Mouse (Mus musculus) thymus, adult 2 months (tissue): ENCODE results near the gene Ufd1. TPM values are rescaled to one million over a fixed set of nuclear protein-coding genes. Genes with fewer than 3 reads are reported as not detected.
A peak's percentile ranks its signal among the peaks of the same experiment; 100 is the strongest.

ENCODE experiments used
- DNase-seq: peaks from one replicate; pipeline ENCODE4 v3.0.0; 2021
- H3K27ac ChIP-seq: fragments of 200-500 bp; 2 replicates; pipeline ENCODE4 v1.5.1; 2012; ENCODE audit warnings: low read length, control low read depth; ENCODE audit not compliant: control insufficient read depth, insufficient read depth
- H3K27me3 ChIP-seq: fragments of 200-500 bp; 2 replicates; pipeline ENCODE4 v1.6.1; 2012; ENCODE audit warnings: mild to moderate bottlenecking, low read length, moderate library complexity, mixed read lengths; ENCODE audit not compliant: control insufficient read depth, insufficient read depth
- H3K36me3 ChIP-seq: fragments of 200-500 bp; 2 replicates; pipeline ENCODE4 v1.6.1; 2012; ENCODE audit warnings: mild to moderate bottlenecking, low read length, moderate library complexity; ENCODE audit not compliant: control insufficient read depth, insufficient read depth
- H3K4me1 ChIP-seq: fragments of 200-500 bp; replicated peaks from 2 replicates; pipeline ENCODE4 v1.6.1; 2012; ENCODE audit warnings: low read length; ENCODE audit not compliant: control insufficient read depth, insufficient read depth
- H3K4me3 ChIP-seq: fragments of 200-500 bp; 2 replicates; pipeline ENCODE4 v1.5.1; 2012; ENCODE audit warnings: mild to moderate bottlenecking, low read length, control low read depth, moderate library complexity; ENCODE audit not compliant: control insufficient read depth, insufficient read depth
- CTCF ChIP-seq: fragments of 200-500 bp; IDR thresholded peaks from 2 replicates; pipeline ENCODE4 v1.5.1; 2012; ENCODE audit warnings: mild to moderate bottlenecking, control low read depth, low read length, moderate library complexity, borderline replicate concordance; ENCODE audit not compliant: control insufficient read depth, poor library complexity, insufficient read depth; ENCODE audit errors: extremely low read depth
- POLR2A ChIP-seq: fragments of 200-500 bp; IDR thresholded peaks from 2 replicates; pipeline ENCODE4 v1.6.1; 2012; ENCODE audit warnings: mild to moderate bottlenecking, low read length, control low read depth, moderate library complexity; ENCODE audit not compliant: control insufficient read depth, poor library complexity, insufficient read depth; ENCODE audit errors: extremely low read depth
- WGBS: fragments of 180-500 bp; shearing (Covaris S2); methylation state at CpG from one replicate; pipeline ENCODE4 v1.1.7; 2018; 5-methylcytosine and 5-hydroxymethylcytosine counted together
- polyA plus RNA-seq: library from polyadenylated mRNA; depleted of rRNA; stranded (reverse); fragments of >200 nt; gene quantifications from 2 replicates; pipeline ENCODE4 v1.2.3, GENCODE M21; 2012; rRNA removed

The Ufd1 gene
- polyA plus RNA-seq, 1 experiment, result 47.3 TPM

DNA sequence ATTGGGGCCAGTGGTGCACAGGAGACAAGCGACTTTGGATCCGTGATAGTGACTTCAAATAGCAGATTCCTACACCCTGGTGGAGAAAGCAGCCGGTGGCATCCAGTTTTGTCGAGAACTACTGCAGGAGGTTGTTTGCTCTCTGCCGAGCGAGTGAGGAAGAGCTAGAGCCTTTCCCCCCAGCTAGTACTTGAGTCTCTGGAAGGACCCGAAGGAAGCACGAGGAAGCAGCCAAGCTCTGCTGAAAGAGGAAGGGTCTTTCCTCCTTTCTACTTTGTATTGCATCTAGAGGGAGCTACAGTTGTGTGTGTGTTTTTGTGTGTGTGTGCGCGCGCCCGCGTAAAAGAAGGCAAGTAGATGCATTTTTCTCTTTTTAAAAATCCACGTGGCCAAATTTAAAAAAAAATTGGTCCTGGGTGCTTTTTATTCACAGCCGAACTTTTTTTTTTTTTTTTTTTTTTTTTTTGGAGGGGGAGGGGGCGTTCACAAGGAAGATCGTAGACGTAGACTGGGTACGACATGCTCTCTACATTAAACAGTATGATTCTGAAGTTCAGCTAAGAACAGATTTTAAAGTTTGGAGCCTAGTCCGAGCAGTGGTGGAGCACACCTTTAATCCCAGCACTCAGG, 66.6 kb downstream of the Ufd1 start:
- Histone ChIP-seq H3K4me3 (peak overlapping the region; percentile 80), H3K36me3 (peaks cover 2% of the 10 kb centered on the region; the same call in 1 of the 2 replicates), H3K4me1 (peaks cover 7% of the 10 kb centered on the region), H3K27ac (peak overlapping the region; percentile 59), H3K27me3 (no peaks in the 10 kb centered on the region)
- DNase-seq, result no peak
- WGBS, result 16% methylated on average over 20 of the region's 20 CpGs
- no peak for TF ChIP-seq POLR2A
- no peak for TF ChIP-seq CTCF

DNA sequence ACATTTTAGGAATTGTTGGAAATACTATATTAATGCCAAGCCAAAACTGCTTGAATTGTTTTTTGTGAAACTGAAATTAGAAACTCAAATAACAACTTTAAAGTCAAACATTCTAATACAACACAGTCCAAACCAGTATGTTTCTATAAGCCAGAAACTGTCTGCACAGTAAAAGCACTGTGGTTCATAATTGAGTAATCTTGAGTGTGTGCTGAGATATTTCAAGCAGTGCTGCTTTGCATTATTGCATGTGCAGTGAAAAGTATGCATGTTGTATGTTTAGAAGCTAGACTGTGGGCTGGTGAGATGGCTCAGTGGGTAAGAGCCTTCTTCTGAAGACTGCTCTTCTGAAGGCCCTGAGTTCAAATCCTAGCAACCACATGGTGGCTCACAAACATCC, 72.5 kb downstream of the Ufd1 start:
- no peak overlapping the region for H3K27ac ChIP-seq
- TF ChIP-seq POLR2A, result no peak
- no peak for TF ChIP-seq CTCF
- H3K27me3 ChIP-seq, result no peaks in the 10 kb centered on the region
- no peaks in the 10 kb centered on the region for H3K4me1 ChIP-seq
- 0 out of 2 replicates have a peak, but pooled peaks cover 4% of the 10 kb centered on the region for H3K36me3 ChIP-seq
- DNase-seq, result no peak
- H3K4me3 ChIP-seq, result no peak overlapping the region

Other genes starting within 250 kb of the Ufd1 start
- gene Tbx1, start 221.1 kb upstream of the Ufd1 start, polyA plus RNA-seq, result 0.49 and 1.4 TPM in 2 replicates
- gene Gp1bb, start 189.4 kb upstream of the Ufd1 start, polyA plus RNA-seq, result 1.1 TPM in 2 replicates
- gene Gm49601, start 185.4 kb upstream of the Ufd1 start, polyA plus RNA-seq, result 0.88 and 0.93 TPM in 2 replicates
- 2.4 and 3.6 TPM in 2 replicates for gene Sept5, start 181.8 kb upstream of the Ufd1 start, polyA plus RNA-seq
- gene Cldn5, start 34.9 kb upstream of the Ufd1 start, polyA plus RNA-seq, result 12.2 and 15.2 TPM in 2 replicates
- 67.6 and 80.8 TPM in 2 replicates for gene Cdc45, start 208 bp downstream of the Ufd1 start, polyA plus RNA-seq
- gene 2510002D24Rik, start 24.8 kb downstream of the Ufd1 start, polyA plus RNA-seq, result 61.5 and 78.3 TPM in 2 replicates
- gene Gm28539, start 24.8 kb downstream of the Ufd1 start, polyA plus RNA-seq, result not detected in 2 replicates
- gene Mrpl40, start 65.1 kb downstream of the Ufd1 start, polyA plus RNA-seq, result 14.2 and 15.6 TPM in 2 replicates
- 124 and 125 TPM in 2 replicates for gene Hira, start 65.3 kb downstream of the Ufd1 start, polyA plus RNA-seq